Mouse (Mus musculus): ENCODE measurements around the gene Tmem245. TPM values are rescaled to one million over a fixed set of nuclear protein-coding genes. Genes with fewer than 3 reads are reported as not detected.

Tmem245 gene
- polyA plus RNA-seq (2015; fragmentation: Illumina TruSeq; extraction: RNeasy Lipid Tissue Mini Kit (QIAGEN cat#74804); ENCODE audit: low read depth, low replicate concordance): 15.0 TPM

DNA sequence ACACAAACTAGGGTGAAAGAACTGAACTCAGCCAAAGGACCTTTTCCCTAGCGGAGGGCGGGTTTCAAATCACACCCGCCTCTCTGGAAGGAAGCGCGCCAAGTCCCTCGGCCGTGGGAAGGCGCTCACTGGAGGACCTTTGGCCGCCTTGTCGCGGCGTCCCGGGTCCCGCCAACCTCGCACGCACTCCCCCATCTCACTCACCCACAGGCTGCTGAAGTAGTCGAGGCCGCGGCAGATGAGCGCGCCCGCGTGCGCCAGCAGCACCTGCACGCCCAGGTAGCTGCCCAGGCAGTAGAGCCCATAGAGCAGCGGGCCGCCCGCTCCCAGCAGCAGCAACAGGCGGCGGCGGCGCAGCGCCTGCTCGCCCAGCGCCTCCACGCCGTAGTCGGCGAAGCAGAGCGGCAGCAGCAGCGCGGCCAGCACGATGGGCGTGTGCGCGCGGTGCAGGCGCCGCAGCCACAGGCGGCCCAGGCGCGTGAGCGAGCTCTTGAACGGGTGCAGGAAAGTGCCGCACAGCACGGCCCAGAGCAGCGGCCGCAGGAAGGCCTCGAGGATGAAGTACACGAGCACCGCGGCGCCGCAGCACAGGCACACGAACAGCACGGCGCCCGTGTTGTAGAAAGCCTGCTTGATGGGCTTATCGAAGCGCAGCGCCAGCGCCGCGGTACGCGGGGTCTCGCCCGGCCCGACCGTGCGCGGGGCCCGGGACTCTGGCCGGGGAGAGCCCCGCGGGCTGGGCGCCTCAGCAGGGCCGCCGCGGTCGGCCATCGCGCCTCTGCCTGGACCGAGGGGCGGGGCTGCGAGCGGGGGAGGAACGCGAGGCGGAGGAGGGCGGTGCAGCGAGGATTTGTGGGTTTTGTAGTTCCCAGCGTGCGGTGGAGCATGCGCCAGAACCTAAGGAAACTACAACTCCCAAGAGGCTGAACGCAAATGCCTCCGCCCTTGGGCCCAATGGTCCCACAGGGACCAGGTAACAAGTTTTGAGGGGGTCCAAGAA lies at the start of gene Tmem245:
Gene Tmem245, minus strand, starts transcription at position 797 of the 1,000 bp plus-strand sequence.

DNA sequence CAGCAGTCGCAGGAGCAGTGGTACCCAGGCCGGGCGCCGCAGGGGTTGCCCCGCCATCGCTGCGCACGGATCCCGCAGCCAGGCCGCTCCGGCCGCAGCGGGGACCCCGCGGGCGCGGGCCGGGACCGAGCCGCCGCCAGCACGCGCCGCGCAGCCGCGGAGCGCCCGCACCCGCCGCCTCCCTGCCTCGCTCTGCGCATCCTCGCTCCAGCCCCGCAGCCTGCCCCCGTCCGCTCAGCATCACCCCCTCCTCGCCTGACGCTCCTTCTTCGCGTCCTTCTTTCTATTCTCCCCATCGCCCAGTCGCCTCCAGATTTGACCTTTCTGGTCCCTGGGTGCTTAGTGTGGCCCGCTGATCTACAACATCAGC lies 43.0 kb upstream of the Tmem245 start, which contains the start of gene Frrs1l:
Gene Frrs1l, minus strand, starts transcription at position 177 of the 370 bp plus-strand sequence.

DNA sequence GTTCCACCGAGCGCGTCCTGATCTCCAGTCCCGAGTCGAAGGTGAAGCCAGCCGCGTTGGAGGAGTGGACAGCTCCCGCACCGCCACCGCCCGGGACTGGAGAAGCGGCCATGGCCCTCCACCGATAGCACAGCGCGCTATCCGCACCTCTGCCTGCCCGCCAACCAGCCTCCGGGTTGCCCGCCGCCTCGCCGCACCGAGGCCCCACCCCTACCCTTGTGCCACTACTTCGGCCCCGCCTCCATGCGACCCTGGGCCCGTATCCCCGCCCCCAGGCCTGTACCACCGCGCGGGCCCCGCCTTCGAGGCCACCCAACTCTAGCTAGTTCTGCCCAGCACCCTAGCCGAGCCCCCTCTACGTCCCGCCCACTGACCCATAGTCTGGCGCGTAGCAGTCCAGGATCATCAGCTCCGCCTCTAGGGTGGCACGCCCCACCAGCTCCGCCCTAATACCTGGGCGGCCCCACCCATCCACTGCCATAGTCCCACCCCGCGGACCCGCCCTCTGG lies 82.2 kb downstream of the Tmem245 start, which contains the start of gene Ctnnal1:
Gene Ctnnal1, minus strand, starts transcription at position 186 of the 509 bp plus-strand sequence.

Other genes starting within 250 kb of the Tmem245 start
- not detected for gene Gm26657, start 207.4 kb downstream of the Tmem245 start, polyA plus RNA-seq (2015; fragmentation: Illumina TruSeq; extraction: RNeasy Lipid Tissue Mini Kit (QIAGEN cat#74804); ENCODE audit: low read depth, low replicate concordance)
- not detected for gene Actl7b, start 206.0 kb downstream of the Tmem245 start, polyA plus RNA-seq (2015; fragmentation: Illumina TruSeq; extraction: RNeasy Lipid Tissue Mini Kit (QIAGEN cat#74804); ENCODE audit: low read depth, low replicate concordance)
- gene Actl7a, start 204.0 kb downstream of the Tmem245 start, polyA plus RNA-seq (2015; fragmentation: Illumina TruSeq; extraction: RNeasy Lipid Tissue Mini Kit (QIAGEN cat#74804); ENCODE audit: low read depth, low replicate concordance): not detected
- 62.1 TPM for gene Elp1, start 145.1 kb downstream of the Tmem245 start, polyA plus RNA-seq (2015; fragmentation: Illumina TruSeq; extraction: RNeasy Lipid Tissue Mini Kit (QIAGEN cat#74804); ENCODE audit: low read depth, low replicate concordance)
- gene Fam206a, start 145.1 kb downstream of the Tmem245 start, polyA plus RNA-seq (2015; fragmentation: Illumina TruSeq; extraction: RNeasy Lipid Tissue Mini Kit (QIAGEN cat#74804); ENCODE audit: low read depth, low replicate concordance): 13.4 TPM
- 19.0 TPM for gene Ctnnal1, start 82.2 kb downstream of the Tmem245 start, polyA plus RNA-seq (2015; fragmentation: Illumina TruSeq; extraction: RNeasy Lipid Tissue Mini Kit (QIAGEN cat#74804); ENCODE audit: low read depth, low replicate concordance)
- 130 TPM for gene Frrs1l, start 43.0 kb upstream of the Tmem245 start, polyA plus RNA-seq (2015; fragmentation: Illumina TruSeq; extraction: RNeasy Lipid Tissue Mini Kit (QIAGEN cat#74804); ENCODE audit: low read depth, low replicate concordance)
- gene Epb41l4b, start 196.0 kb upstream of the Tmem245 start, polyA plus RNA-seq (2015; fragmentation: Illumina TruSeq; extraction: RNeasy Lipid Tissue Mini Kit (QIAGEN cat#74804); ENCODE audit: low read depth, low replicate concordance): 18.2 TPM

Measured in brain, adult 10 weeks (tissue).